Mouse (Mus musculus): ENCODE results near the gene B230118H07Rik. TPM values are rescaled to one million over a fixed set of nuclear protein-coding genes. Genes with fewer than 3 reads are reported as not detected.

B230118H07Rik gene
- polyA plus RNA-seq, 1 experiment = 3.3 TPM

GRCm38 (mm10) chr2:101620899-101621298, 28.4 kb downstream of the B230118H07Rik start:
- no peaks in the 10 kb centered on the region for H3K4me1 ChIP-seq (ENCODE audit: control insufficient read depth, insufficient read depth, low read length)
- DNase-seq = no peak
- TF ChIP-seq CTCF (IDR thresholded peaks at IDR 0.05; ENCODE audit: insufficient read depth, low read length) (no peak), POLR2A (IDR thresholded peaks at IDR 0.05; ENCODE audit: borderline replicate concordance, extremely low read depth, low read depth, low read length) (no peak)
- WGBS = 50% methylated on average over 3 of the region's 3 CpGs
- no peak overlapping the region for H3K4me3 ChIP-seq (replicated peaks; ENCODE audit: extremely low read depth, low read depth, low read length)

- WGBS = 79% methylated on average over 4 of the region's 4 CpGs
- TF ChIP-seq POLR2A (IDR thresholded peaks at IDR 0.05; ENCODE audit: borderline replicate concordance, extremely low read depth, low read depth, low read length) (no peak), CTCF (IDR thresholded peaks at IDR 0.05; ENCODE audit: insufficient read depth, low read length) (no peak)
- no peak for DNase-seq
These were observed 31.0 kb downstream of the B230118H07Rik start for GRCm38 (mm10) chr2:101618373-101618772.

GRCm38 (mm10) chr2:101615464-101616305, 33.6 kb downstream of the B230118H07Rik start:
- 73% methylated on average over 10 of the region's 10 CpGs for WGBS
- no peak for TF ChIP-seq CTCF (IDR thresholded peaks at IDR 0.05; ENCODE audit: insufficient read depth, low read length)
- TF ChIP-seq POLR2A (IDR thresholded peaks at IDR 0.05; ENCODE audit: borderline replicate concordance, extremely low read depth, low read depth, low read length) = no peak
- no peak overlapping the region for H3K4me3 ChIP-seq (replicated peaks; ENCODE audit: extremely low read depth, low read depth, low read length)
- H3K4me1 ChIP-seq (ENCODE audit: control insufficient read depth, insufficient read depth, low read length) = no peaks in the 10 kb centered on the region; the same call in 1 of the 2 replicates
- DNase-seq = no peak

More at GRCm38 (mm10) chr2:101618373-101618772, 31.0 kb downstream of the B230118H07Rik start:
- H3K4me1 ChIP-seq (ENCODE audit: control insufficient read depth, insufficient read depth, low read length) = no peaks in the 10 kb centered on the region; the same call in 1 of the 2 replicates
- no peak overlapping the region for H3K4me3 ChIP-seq (replicated peaks; ENCODE audit: extremely low read depth, low read depth, low read length)

- 95% methylated on average over 3 of the region's 3 CpGs for WGBS
- no peak for TF ChIP-seq CTCF (IDR thresholded peaks at IDR 0.05; ENCODE audit: insufficient read depth, low read length)
- TF ChIP-seq POLR2A (IDR thresholded peaks at IDR 0.05; ENCODE audit: borderline replicate concordance, extremely low read depth, low read depth, low read length) = no peak
- H3K4me3 ChIP-seq (replicated peaks; ENCODE audit: extremely low read depth, low read depth, low read length) = no peak overlapping the region
- no peaks in the 10 kb centered on the region; the same call in 1 of the 2 replicates for H3K4me1 ChIP-seq (ENCODE audit: control insufficient read depth, insufficient read depth, low read length)
- no peak for DNase-seq
These were observed 38.5 kb downstream of the B230118H07Rik start for GRCm38 (mm10) chr2:101610861-101611260.

- Histone ChIP-seq H3K4me3 (replicated peaks; ENCODE audit: extremely low read depth, low read depth, low read length) (no peak overlapping the region), H3K4me1 (ENCODE audit: control insufficient read depth, insufficient read depth, low read length) (no peaks in the 10 kb centered on the region)
- TF ChIP-seq CTCF (IDR thresholded peaks at IDR 0.05; ENCODE audit: insufficient read depth, low read length) = no peak
- TF ChIP-seq POLR2A (IDR thresholded peaks at IDR 0.05; ENCODE audit: borderline replicate concordance, extremely low read depth, low read depth, low read length) = no peak
- DNase-seq = no peak
- WGBS = 68% methylated on average over 7 of the region's 7 CpGs
These were observed 41.0 kb downstream of the B230118H07Rik start for GRCm38 (mm10) chr2:101608232-101608894.

- TF ChIP-seq CTCF (IDR thresholded peaks at IDR 0.05; ENCODE audit: insufficient read depth, low read length) = no peak
- no peak for TF ChIP-seq POLR2A (IDR thresholded peaks at IDR 0.05; ENCODE audit: borderline replicate concordance, extremely low read depth, low read depth, low read length)
- 0 out of 2 replicates have a peak, but pooled peaks cover 2% of the 10 kb centered on the region for H3K4me1 ChIP-seq (ENCODE audit: control insufficient read depth, insufficient read depth, low read length)
- no peak for DNase-seq
- WGBS = 86% methylated on average over 1 of the region's 1 CpGs
- no peak overlapping the region for H3K4me3 ChIP-seq (replicated peaks; ENCODE audit: extremely low read depth, low read depth, low read length)
These were observed 46.2 kb downstream of the B230118H07Rik start for GRCm38 (mm10) chr2:101603099-101603498.

- Histone ChIP-seq H3K4me1 (ENCODE audit: control insufficient read depth, insufficient read depth, low read length) (0 out of 2 replicates have a peak, but pooled peaks cover 2% of the 10 kb centered on the region), H3K4me3 (replicated peaks; ENCODE audit: extremely low read depth, low read depth, low read length) (no peak overlapping the region)
- 30% methylated on average over 8 of the region's 8 CpGs for WGBS
- TF ChIP-seq POLR2A (IDR thresholded peaks at IDR 0.05; ENCODE audit: borderline replicate concordance, extremely low read depth, low read depth, low read length) (no peak), CTCF (IDR thresholded peaks at IDR 0.05; ENCODE audit: insufficient read depth, low read length) (no peak)
- no peak for DNase-seq
These were observed 48.6 kb downstream of the B230118H07Rik start for GRCm38 (mm10) chr2:101600703-101601102.

- no peak for DNase-seq
- WGBS = 77% methylated on average over 13 of the region's 13 CpGs
- TF ChIP-seq CTCF (IDR thresholded peaks at IDR 0.05; ENCODE audit: insufficient read depth, low read length) (no peak), POLR2A (IDR thresholded peaks at IDR 0.05; ENCODE audit: borderline replicate concordance, extremely low read depth, low read depth, low read length) (no peak)
- Histone ChIP-seq H3K4me3 (replicated peaks; ENCODE audit: extremely low read depth, low read depth, low read length) (no peak overlapping the region), H3K4me1 (ENCODE audit: control insufficient read depth, insufficient read depth, low read length) (0 out of 2 replicates have a peak, but pooled peaks cover 2% of the 10 kb centered on the region)
These were observed 50.8 kb downstream of the B230118H07Rik start for GRCm38 (mm10) chr2:101598190-101599181.

Measured in lung, adult 2 months (tissue).